Mouse (Mus musculus) midbrain, postnatal 0 days (tissue): ENCODE measurements around the gene Mark4. TPM values are rescaled to one million over a fixed set of nuclear protein-coding genes. Genes with fewer than 3 reads are reported as not detected.
A peak's percentile ranks its signal among the peaks of the same experiment; 100 is the strongest.

Experiments
- ATAC-seq: fragments of 200-750 bp; cut with Nextera tagmentation; 2 replicates; pipeline ENCODE4 v1.8.0; 2017; ENCODE audit warnings: moderate number of reproducible peaks, mild to moderate bottlenecking, moderate TSS enrichment, moderate library complexity; ENCODE audit not compliant: low FRiP score
- DNase-seq: peaks from one replicate; pipeline ENCODE4 v3.0.0-alpha.2; 2015; ENCODE audit warnings: low spot score
- H3K27ac ChIP-seq: fragments of 300-500 bp; sonication (generic); 2 replicates; pipeline ENCODE4 v1.5.1; 2014; ENCODE audit warnings: low read depth, mild to moderate bottlenecking, low read length, mixed read lengths
- H3K27me3 ChIP-seq: fragments of 300-500 bp; sonication (generic); 2 replicates; pipeline ENCODE4 v1.6.1; 2014; ENCODE audit warnings: low read length, control low read depth, mixed read lengths; ENCODE audit not compliant: insufficient read depth
- H3K36me3 ChIP-seq: fragments of 300-500 bp; sonication (generic); 2 replicates; pipeline ENCODE4 v1.6.1; 2014; ENCODE audit warnings: low read length, control low read depth, mixed read lengths; ENCODE audit not compliant: insufficient read depth
- H3K4me1 ChIP-seq: fragments of 300-500 bp; sonication (generic); 2 replicates; pipeline ENCODE4 v1.6.1; 2014; ENCODE audit warnings: mild to moderate bottlenecking, control low read depth, antibody characterized with exemption, low read length, mixed read lengths; ENCODE audit not compliant: insufficient read depth
- H3K4me2 ChIP-seq: fragments of 300-500 bp; sonication (generic); 2 replicates; pipeline ENCODE4 v1.6.1; 2014; ENCODE audit warnings: low read depth, mild to moderate bottlenecking, low read length, mixed read lengths; ENCODE audit not compliant: poor library complexity, severe bottlenecking
- H3K4me3 ChIP-seq: fragments of 300-500 bp; sonication (generic); 2 replicates; pipeline ENCODE4 v1.5.1; 2014; ENCODE audit warnings: low read depth, mild to moderate bottlenecking, low read length, moderate library complexity
- H3K9ac ChIP-seq: fragments of 300-500 bp; sonication (generic); replicated peaks from 2 replicates; pipeline ENCODE4 v1.6.1; 2014; ENCODE audit warnings: mild to moderate bottlenecking, low read length, moderate library complexity, mixed read lengths; ENCODE audit not compliant: poor library complexity, severe bottlenecking
- H3K9me3 ChIP-seq: fragments of 300-500 bp; sonication (generic); 2 replicates; pipeline ENCODE4 v1.6.1; 2016; ENCODE audit warnings: low read length, control low read depth
- CTCF ChIP-seq: IDR thresholded peaks from 2 replicates; pipeline ENCODE4 v1.5.1; 2016; ENCODE audit warnings: antibody characterized with exemption, mild to moderate bottlenecking
- WGBS: fragments of 180-500 bp; shearing (Covaris S2); extraction: QIAGEN DNeasy Blood & Tissue Kit; methylation state at CpG from one replicate; pipeline ENCODE4 v1.1.7; 2014; 5-methylcytosine and 5-hydroxymethylcytosine counted together
- polyA plus RNA-seq: library from polyadenylated mRNA; unstranded; fragments of >200 nt; fragmentation: Nextera tagmentation; extraction: Ambion mirVana; gene quantifications from 2 replicates; pipeline ENCODE4 v1.2.1, GENCODE M21; 2015
- total RNA-seq: library from RNA; depleted of rRNA; stranded (reverse); fragments of >200 nt; gene quantifications from 2 replicates; pipeline ENCODE4 v1.2.3, GENCODE M21; 2014

Mark4 gene
- total and polyA plus RNA-seq, 2 experiments from 2014 or later, result 17.0 to 68.9 TPM

DNA sequence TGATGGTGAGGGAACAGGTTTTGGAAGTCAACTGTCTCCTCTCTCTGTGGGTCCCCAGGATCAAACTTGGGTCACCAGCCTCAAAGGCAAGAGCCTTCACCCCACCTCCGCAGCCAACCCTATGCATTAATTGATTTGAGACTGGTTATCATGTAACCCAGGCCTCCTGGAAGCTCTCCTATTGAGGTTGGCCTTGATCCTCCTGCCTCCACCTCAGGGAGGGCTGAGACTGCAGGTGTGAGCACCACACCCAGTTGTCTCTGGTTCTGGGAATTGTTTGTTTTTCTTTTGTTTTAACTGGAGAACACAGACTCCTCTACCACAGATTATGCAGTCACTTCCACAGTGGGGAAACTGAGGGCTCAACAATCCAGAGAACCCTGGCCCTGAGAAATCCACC, 1.9 kb upstream of the Mark4 start:
- no peak for TF ChIP-seq CTCF
- no peak for ATAC-seq
- peaks cover 13% of the 10 kb centered on the region for H3K4me1 ChIP-seq
- H3K4me3 ChIP-seq, result no peak overlapping the region
- DNase-seq, result no peak
- no peak overlapping the region for H3K27ac ChIP-seq
- H3K9me3 ChIP-seq, result no peaks in the 10 kb centered on the region
- H3K9ac ChIP-seq, result no peak overlapping the region
- H3K36me3 ChIP-seq, result no peaks in the 10 kb centered on the region
- 0 out of 2 replicates have a peak, but pooled peaks cover under 1% of the 10 kb centered on the region for H3K27me3 ChIP-seq
- WGBS, result 70% methylated on average over 1 of the region's 1 CpGs
- no peak overlapping the region for H3K4me2 ChIP-seq

GRCm38 (mm10) chr7:19459144-19459870, 686 bp upstream of the Mark4 start:
- WGBS, result 20% methylated on average over 6 of the region's 6 CpGs
- TF ChIP-seq CTCF, result no peak
- peak; percentile 14 for DNase-seq
- peak overlapping the region; percentile 81 for H3K27ac ChIP-seq
- peak overlapping the region; percentile 92 for H3K4me3 ChIP-seq
- H3K27me3 ChIP-seq, result no peaks in the 10 kb centered on the region
- peak overlapping the region; percentile 95 for H3K4me2 ChIP-seq
- H3K9me3 ChIP-seq, result no peaks in the 10 kb centered on the region
- peaks cover 13% of the 10 kb centered on the region for H3K4me1 ChIP-seq
- H3K9ac ChIP-seq, result peak overlapping the region; percentile 94
- ATAC-seq, result no peak
- no peaks in the 10 kb centered on the region for H3K36me3 ChIP-seq

- peak overlapping the region; percentile 94 for H3K9ac ChIP-seq
- H3K36me3 ChIP-seq, result 0 out of 2 replicates have a peak, but pooled peaks cover 2% of the 10 kb centered on the region
- no peaks in the 10 kb centered on the region for H3K27me3 ChIP-seq
- peak; percentile 85 for ATAC-seq
- peaks cover 13% of the 10 kb centered on the region for H3K4me1 ChIP-seq
- peak overlapping the region; percentile 81 for H3K27ac ChIP-seq
- DNase-seq, result peak; percentile 79
- WGBS, result under 1% methylated on average over 24 of the region's 31 CpGs
- peak overlapping the region; percentile 95 for H3K4me2 ChIP-seq
- H3K4me3 ChIP-seq, result peak overlapping the region; percentile 92
- TF ChIP-seq CTCF, result peak; percentile 64
- no peaks in the 10 kb centered on the region for H3K9me3 ChIP-seq
Observed at GRCm38 (mm10) chr7:19458072-19458486, 542 bp downstream of the Mark4 start.

GRCm38 (mm10) chr7:19457414-19458071, 1.1 kb downstream of the Mark4 start:
- no peaks in the 10 kb centered on the region for H3K9me3 ChIP-seq
- peak overlapping the region; percentile 81 for H3K27ac ChIP-seq
- 6% methylated on average over 13 of the region's 14 CpGs for WGBS
- no peaks in the 10 kb centered on the region for H3K27me3 ChIP-seq
- peak overlapping the region; percentile 95 for H3K4me2 ChIP-seq
- ATAC-seq (peak; percentile 3; the same call in 1 of the 2 replicates), DNase-seq (no peak)
- peaks cover 13% of the 10 kb centered on the region for H3K4me1 ChIP-seq
- TF ChIP-seq CTCF, result no peak
- H3K4me3 ChIP-seq, result peak overlapping the region; percentile 92
- peak overlapping the region; percentile 94 for H3K9ac ChIP-seq
- H3K36me3 ChIP-seq, result 0 out of 2 replicates have a peak, but pooled peaks cover 2% of the 10 kb centered on the region

DNA sequence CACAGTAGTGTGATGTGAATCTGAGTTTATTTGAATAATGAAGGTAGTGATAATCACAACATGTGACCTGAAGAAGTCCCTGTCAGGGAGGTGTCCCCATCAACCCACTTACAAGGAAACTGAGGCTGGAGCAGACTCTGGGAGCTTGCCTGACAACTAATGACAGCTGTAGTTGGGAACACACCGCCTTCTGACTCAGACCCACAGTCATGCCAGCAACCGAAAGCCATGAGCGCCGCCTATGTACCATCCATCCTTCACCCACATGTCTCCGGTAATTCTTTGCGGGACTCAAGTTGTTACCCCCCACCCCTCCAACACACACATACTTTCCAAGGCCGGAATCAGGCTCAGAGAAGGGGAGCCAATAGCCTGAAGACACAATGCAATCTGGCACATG, 2.0 kb downstream of the Mark4 start:
- 95% methylated on average over 7 of the region's 7 CpGs for WGBS
- Histone ChIP-seq H3K9me3 (no peaks in the 10 kb centered on the region), H3K27me3 (no peaks in the 10 kb centered on the region), H3K4me1 (peaks cover 13% of the 10 kb centered on the region), H3K9ac (no peak overlapping the region; the same call in 1 of the 2 replicates), H3K4me2 (peak overlapping the region; percentile 95), H3K27ac (no peak overlapping the region), H3K36me3 (peaks cover 4% of the 10 kb centered on the region; the same call in 1 of the 2 replicates), H3K4me3 (no peak overlapping the region; the same call in 1 of the 2 replicates)
- DNase-seq (no peak), ATAC-seq (no peak)
- no peak for TF ChIP-seq CTCF
